Mouse (Mus musculus) kidney, embryonic 15.5 days (tissue): ENCODE data around the gene Tbx10. TPM values are rescaled to one million over a fixed set of nuclear protein-coding genes. Genes with fewer than 3 reads are reported as not detected.

Source experiments
- ATAC-seq: fragments of 200-750 bp; cut with Nextera tagmentation; replicated peaks from 2 replicates; pipeline ENCODE4 v1.8.0; 2017; ENCODE audit warnings: moderate TSS enrichment; ENCODE audit not compliant: low FRiP score
- H3K27ac ChIP-seq: fragments of 300-500 bp; sonication (generic); 2 replicates; pipeline ENCODE4 v1.5.1; 2015; ENCODE audit warnings: mild to moderate bottlenecking, inconsistent platforms
- H3K27me3 ChIP-seq: fragments of 300-500 bp; sonication (generic); 2 replicates; pipeline ENCODE4 v1.6.1; 2015; ENCODE audit warnings: inconsistent platforms
- H3K36me3 ChIP-seq: fragments of 300-500 bp; sonication (generic); 2 replicates; pipeline ENCODE4 v1.6.1; 2015; ENCODE audit warnings: inconsistent platforms
- H3K4me1 ChIP-seq: fragments of 300-500 bp; sonication (generic); 2 replicates; pipeline ENCODE4 v1.6.1; 2015; ENCODE audit warnings: inconsistent platforms
- H3K4me2 ChIP-seq: fragments of 300-500 bp; sonication (generic); 2 replicates; pipeline ENCODE4 v1.6.1; 2015; ENCODE audit warnings: moderate library complexity, mild to moderate bottlenecking, inconsistent platforms
- H3K4me3 ChIP-seq: fragments of 300-500 bp; sonication (generic); replicated peaks from 2 replicates; pipeline ENCODE4 v1.5.1; 2015; ENCODE audit warnings: mild to moderate bottlenecking, inconsistent platforms
- H3K9ac ChIP-seq: fragments of 300-500 bp; sonication (generic); 2 replicates; pipeline ENCODE4 v1.6.1; 2015; ENCODE audit warnings: mild to moderate bottlenecking, inconsistent platforms
- H3K9me3 ChIP-seq: fragments of 300-500 bp; sonication (generic); replicated peaks from 2 replicates; pipeline ENCODE4 v1.6.1; 2016; ENCODE audit warnings: inconsistent platforms
- WGBS: fragments of 180-500 bp; shearing (Covaris S2); methylation state at CpG from one replicate; pipeline ENCODE4 v1.1.7; 2015; ENCODE audit warnings: mixed read lengths; 5-methylcytosine and 5-hydroxymethylcytosine counted together
- polyA plus RNA-seq: library from polyadenylated mRNA; unstranded; fragments of >200 nt; fragmentation: Nextera tagmentation; extraction: Ambion mirVana; gene quantifications from 2 replicates; pipeline ENCODE4 v1.2.1, GENCODE M21; 2015

Gene Tbx10
- polyA plus RNA-seq, 1 experiment from 2014 or later, result 0.75 TPM

DNA sequence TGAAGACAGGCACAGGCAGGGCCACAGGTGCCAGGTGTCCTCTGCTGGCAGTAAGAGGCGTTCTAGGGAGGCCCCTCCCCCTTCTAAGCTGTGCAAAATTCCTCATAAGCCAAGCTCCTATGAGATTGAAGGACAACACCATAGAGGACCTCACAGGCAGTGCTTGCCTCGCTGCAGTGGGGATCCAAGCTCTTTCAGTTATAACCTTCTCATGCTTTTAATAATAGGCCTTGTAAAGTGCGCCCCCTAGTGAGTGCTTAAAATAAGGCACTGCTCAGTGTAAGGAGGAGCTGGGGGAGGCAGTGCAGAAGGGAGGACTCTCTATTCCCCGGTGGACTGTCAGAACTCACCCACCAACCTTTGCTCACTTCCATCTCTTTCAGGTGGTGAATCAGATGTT is 12.2 kb upstream of the Tbx10 start:
- ATAC-seq, result peak; percentile 34; the same call in 1 of the 2 replicates
- Histone ChIP-seq H3K36me3 (no peaks in the 10 kb centered on the region), H3K27me3 (no peaks in the 10 kb centered on the region), H3K9ac (no peak overlapping the region), H3K4me2 (no peak overlapping the region), H3K9me3 (no peaks in the 10 kb centered on the region), H3K4me1 (peaks cover 29% of the 10 kb centered on the region), H3K27ac (no peak overlapping the region), H3K4me3 (no peak overlapping the region)
- WGBS, result 16% methylated on average over 4 of the region's 4 CpGs

- no peak for ATAC-seq
- Histone ChIP-seq H3K9me3 (no peaks in the 10 kb centered on the region), H3K27ac (no peak overlapping the region), H3K4me3 (no peak overlapping the region), H3K4me1 (peaks cover 36% of the 10 kb centered on the region), H3K9ac (no peak overlapping the region), H3K36me3 (no peaks in the 10 kb centered on the region), H3K27me3 (no peaks in the 10 kb centered on the region), H3K4me2 (no peak overlapping the region)
- WGBS, result 79% methylated on average over 9 of the region's 9 CpGs
Measured at GRCm38 (mm10) chr19:3980917-3981316, 11.6 kb upstream of the Tbx10 start.

GRCm38 (mm10) chr19:3983527-3984200 is 8.9 kb upstream of the Tbx10 start:
- H3K36me3 ChIP-seq, result peaks cover 3% of the 10 kb centered on the region; the same call in 1 of the 2 replicates
- H3K4me1 ChIP-seq, result peaks cover 57% of the 10 kb centered on the region
- no peak overlapping the region for H3K4me3 ChIP-seq
- H3K9ac ChIP-seq, result no peak overlapping the region
- no peak for ATAC-seq
- peak overlapping the region; percentile 94 for H3K27ac ChIP-seq
- no peaks in the 10 kb centered on the region for H3K27me3 ChIP-seq
- WGBS, result 40% methylated on average over 9 of the region's 9 CpGs
- H3K4me2 ChIP-seq, result no peak overlapping the region
- H3K9me3 ChIP-seq, result no peaks in the 10 kb centered on the region

- Histone ChIP-seq H3K4me1 (peaks cover 52% of the 10 kb centered on the region), H3K9me3 (no peaks in the 10 kb centered on the region), H3K36me3 (peaks cover 6% of the 10 kb centered on the region; the same call in 1 of the 2 replicates), H3K4me3 (no peak overlapping the region), H3K27ac (peak overlapping the region; percentile 94), H3K27me3 (no peaks in the 10 kb centered on the region), H3K9ac (no peak overlapping the region), H3K4me2 (peak overlapping the region; percentile 13; the same call in 1 of the 2 replicates)
- ATAC-seq, result peak; percentile 80
- 7% methylated on average over 8 of the region's 8 CpGs for WGBS
Measured at GRCm38 (mm10) chr19:3985261-3985681, 7.3 kb upstream of the Tbx10 start.

GRCm38 (mm10) chr19:3986334-3986733 is 6.2 kb upstream of the Tbx10 start, which contains the start of gene Acy3:
Gene Acy3, plus strand, starts transcription at chr19:3986570.
- ATAC-seq, result peak; percentile 70
- Histone ChIP-seq H3K9ac (peak within 1 kb of the TSS; percentile 27; the same call in 1 of the 2 replicates), H3K27ac (peak within 1 kb of the TSS; percentile 94), H3K27me3 (no peaks in the 10 kb centered on the region), H3K4me3 (peak within 1 kb of the TSS; percentile 27), H3K4me2 (peak within 1 kb of the TSS; percentile 50), H3K4me1 (peaks cover 58% of the 10 kb centered on the region), H3K9me3 (no peaks in the 10 kb centered on the region), H3K36me3 (peaks cover 6% of the 10 kb centered on the region; the same call in 1 of the 2 replicates)
- WGBS, result 5% methylated on average over 8 of the region's 8 CpGs

GRCm38 (mm10) chr19:3988066-3988465 is 4.5 kb upstream of the Tbx10 start:
- H3K4me2 ChIP-seq, result no peak overlapping the region
- H3K9me3 ChIP-seq, result no peaks in the 10 kb centered on the region
- WGBS, result 89% methylated on average over 14 of the region's 14 CpGs
- H3K27ac ChIP-seq, result no peak overlapping the region
- no peak for ATAC-seq
- no peak overlapping the region for H3K4me3 ChIP-seq
- no peaks in the 10 kb centered on the region for H3K27me3 ChIP-seq
- H3K36me3 ChIP-seq, result peaks cover 6% of the 10 kb centered on the region; the same call in 1 of the 2 replicates
- H3K9ac ChIP-seq, result no peak overlapping the region
- peaks cover 57% of the 10 kb centered on the region for H3K4me1 ChIP-seq

- Histone ChIP-seq H3K4me1 (peaks cover 50% of the 10 kb centered on the region), H3K9me3 (no peaks in the 10 kb centered on the region), H3K4me2 (no peak overlapping the region)
Measured at GRCm38 (mm10) chr19:3988750-3989149, 3.8 kb upstream of the Tbx10 start.

GRCm38 (mm10) chr19:3990804-3991203 is 1.7 kb upstream of the Tbx10 start:
- no peaks in the 10 kb centered on the region for H3K27me3 ChIP-seq
- ATAC-seq, result no peak
- peaks cover 40% of the 10 kb centered on the region for H3K4me1 ChIP-seq
- peaks cover 6% of the 10 kb centered on the region; the same call in 1 of the 2 replicates for H3K36me3 ChIP-seq
- WGBS, result 26% methylated on average over 6 of the region's 6 CpGs
- no peak overlapping the region for H3K9ac ChIP-seq
- no peak overlapping the region for H3K4me3 ChIP-seq
- no peaks in the 10 kb centered on the region for H3K9me3 ChIP-seq
- no peak overlapping the region for H3K4me2 ChIP-seq
- H3K27ac ChIP-seq, result peak overlapping the region; percentile 20; the same call in 1 of the 2 replicates

More at GRCm38 (mm10) chr19:3988750-3989149, 3.8 kb upstream of the Tbx10 start:
- ATAC-seq, result no peak
- peaks cover 6% of the 10 kb centered on the region; the same call in 1 of the 2 replicates for H3K36me3 ChIP-seq
- no peak overlapping the region for H3K9ac ChIP-seq
- no peak overlapping the region for H3K27ac ChIP-seq
- 91% methylated on average over 4 of the region's 4 CpGs for WGBS
- H3K4me3 ChIP-seq, result no peak overlapping the region
- no peaks in the 10 kb centered on the region for H3K27me3 ChIP-seq

- Histone ChIP-seq H3K4me3 (no peak overlapping the region), H3K27me3 (no peaks in the 10 kb centered on the region), H3K9me3 (no peaks in the 10 kb centered on the region), H3K27ac (no peak overlapping the region), H3K9ac (no peak overlapping the region), H3K4me2 (no peak overlapping the region), H3K4me1 (peaks cover 40% of the 10 kb centered on the region), H3K36me3 (peaks cover 6% of the 10 kb centered on the region; the same call in 1 of the 2 replicates)
- no peak for ATAC-seq
- WGBS, result 89% methylated on average over 3 of the region's 3 CpGs
Measured at GRCm38 (mm10) chr19:3991562-3991961, 990 bp upstream of the Tbx10 start.

DNA sequence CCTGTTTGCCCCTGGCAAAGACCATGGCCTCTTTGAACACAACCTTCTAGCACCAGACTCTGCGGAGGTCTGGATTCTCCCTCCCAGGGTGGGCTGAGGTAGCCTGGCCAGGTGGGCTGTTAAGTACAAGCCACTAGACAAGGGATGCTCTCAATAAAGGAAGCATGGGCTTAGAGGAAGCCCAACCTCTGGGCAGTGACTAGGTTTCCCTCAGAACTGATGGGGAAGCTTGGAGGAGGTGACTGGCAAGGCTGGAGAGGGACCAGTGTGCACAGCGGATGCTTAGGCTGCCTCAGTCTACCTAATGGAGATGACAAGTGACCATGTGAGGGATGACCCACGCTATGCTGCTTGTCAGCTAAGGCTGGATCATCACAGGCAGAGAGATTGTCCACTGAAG is 586 bp upstream of the Tbx10 start:
- WGBS, result 84% methylated on average over 3 of the region's 3 CpGs

DNA sequence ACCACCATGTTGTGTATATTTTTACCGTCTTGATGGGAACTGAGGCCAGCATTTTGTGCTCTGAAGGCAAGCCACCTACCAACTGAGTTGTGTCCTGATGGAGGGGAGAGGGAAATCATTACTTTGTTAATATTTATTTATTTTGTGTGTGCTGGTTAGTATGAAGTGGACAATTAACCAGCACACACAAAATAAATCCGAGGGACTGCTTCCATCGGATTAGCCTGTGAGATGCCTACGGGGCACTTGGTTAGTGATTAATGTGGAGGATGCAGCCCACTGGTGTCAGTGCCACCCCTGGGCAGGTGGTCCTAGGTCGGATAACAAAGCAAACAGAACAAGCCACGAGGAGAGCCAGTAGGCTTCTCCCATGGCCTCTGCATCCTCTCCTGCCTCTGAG is 2.4 kb downstream of the Tbx10 start:
- H3K36me3 ChIP-seq, result no peaks in the 10 kb centered on the region
- no peak overlapping the region for H3K4me3 ChIP-seq
- H3K4me1 ChIP-seq, result peaks cover 56% of the 10 kb centered on the region
- no peak overlapping the region for H3K4me2 ChIP-seq
- no peaks in the 10 kb centered on the region for H3K27me3 ChIP-seq
- no peaks in the 10 kb centered on the region for H3K9me3 ChIP-seq
- H3K9ac ChIP-seq, result no peak overlapping the region
- peak overlapping the region; percentile 59; the same call in 1 of the 2 replicates for H3K27ac ChIP-seq
- WGBS, result 37% methylated on average over 6 of the region's 6 CpGs
- no peak for ATAC-seq

More for the DNA sequence above, 586 bp upstream of the Tbx10 start:
- H3K9me3 ChIP-seq, result no peaks in the 10 kb centered on the region
- no peak overlapping the region for H3K4me2 ChIP-seq
- peaks cover 40% of the 10 kb centered on the region for H3K4me1 ChIP-seq
- no peaks in the 10 kb centered on the region for H3K27me3 ChIP-seq
- peaks cover 6% of the 10 kb centered on the region; the same call in 1 of the 2 replicates for H3K36me3 ChIP-seq
- H3K27ac ChIP-seq, result no peak overlapping the region
- no peak overlapping the region for H3K4me3 ChIP-seq
- no peak for ATAC-seq
- H3K9ac ChIP-seq, result no peak overlapping the region

DNA sequence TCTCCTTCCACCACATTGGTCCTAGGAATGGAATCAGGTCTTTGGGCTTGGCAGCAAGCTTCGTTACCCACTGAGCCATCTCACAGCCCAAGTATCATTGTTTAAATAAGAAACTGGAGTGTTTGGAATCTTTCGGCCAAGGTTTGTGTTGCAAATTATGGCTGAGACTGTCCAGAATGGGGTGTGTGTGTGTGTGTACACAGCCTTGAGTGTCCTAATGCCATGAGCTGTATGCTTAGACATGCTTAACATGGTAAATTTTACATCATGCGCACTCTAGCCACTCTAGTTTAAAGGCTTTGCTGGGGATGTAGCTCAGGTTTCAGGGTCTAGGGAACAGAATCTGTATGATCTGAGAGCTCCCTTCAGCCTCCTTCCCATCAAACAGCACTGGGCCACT is 3.0 kb downstream of the Tbx10 start:
- H3K4me3 ChIP-seq, result no peak overlapping the region
- no peaks in the 10 kb centered on the region for H3K27me3 ChIP-seq
- no peak for ATAC-seq
- H3K9me3 ChIP-seq, result no peaks in the 10 kb centered on the region
- H3K4me2 ChIP-seq, result no peak overlapping the region
- no peak overlapping the region for H3K9ac ChIP-seq
- peaks cover 56% of the 10 kb centered on the region for H3K4me1 ChIP-seq
- H3K36me3 ChIP-seq, result no peaks in the 10 kb centered on the region
- 60% methylated on average over 3 of the region's 3 CpGs for WGBS
- peak overlapping the region; percentile 59 for H3K27ac ChIP-seq
